Mouse (Mus musculus): ENCODE measurements around the gene Ttc28.

DNA sequence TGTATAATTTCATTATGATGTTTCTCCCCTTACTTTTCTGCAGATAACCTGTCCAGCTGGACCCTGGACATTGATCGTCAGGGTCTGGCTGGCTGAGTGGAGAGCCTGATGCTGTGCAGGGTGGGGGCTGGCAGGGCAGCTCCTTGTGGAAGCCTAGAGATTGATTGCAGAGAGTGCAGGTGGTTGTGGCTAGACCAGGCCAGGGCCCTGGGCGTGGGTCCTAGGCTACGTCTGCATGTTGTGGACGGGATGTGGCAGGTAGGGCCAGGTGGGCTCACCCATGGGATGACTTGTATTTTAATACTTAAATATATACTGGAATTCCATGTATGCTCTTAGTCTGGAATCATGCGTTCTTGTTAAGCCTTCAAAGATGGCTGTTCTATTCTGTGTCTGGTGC lies 201.0 kb downstream of the Ttc28 start:
- TF ChIP-seq CTCF (IDR thresholded peaks at IDR 0.05; ENCODE audit: low read depth) = no peak
- no peak for TF ChIP-seq EP300 (optimal IDR thresholded peaks at IDR 0.05)

Measured in stomach, postnatal 0 days (tissue).